Mouse (Mus musculus) cerebellum, adult 2 months (tissue): ENCODE results near the gene Prss45.

ENCODE experiments used
- CTCF ChIP-seq: fragments of 200-500 bp; IDR thresholded peaks from 2 replicates; pipeline ENCODE4 v1.5.1; 2011; ENCODE audit warnings: low read depth, mild to moderate bottlenecking, control low read depth, low read length, moderate library complexity, borderline replicate concordance; ENCODE audit not compliant: insufficient read depth
- POLR2A ChIP-seq: fragments of 200-500 bp; IDR thresholded peaks from 2 replicates; pipeline ENCODE4 v1.6.1; 2011; ENCODE audit warnings: low read length, control low read depth, borderline replicate concordance; ENCODE audit not compliant: insufficient read depth

- TF ChIP-seq CTCF, result no peak
- no peak for TF ChIP-seq POLR2A
Measured at GRCm38 (mm10) chr9:110834961-110835360, 573 bp downstream of the Prss45 start.
